Mouse (Mus musculus): Measurements from ENCODE around the gene Higd1b. TPM values are rescaled to one million over a fixed set of nuclear protein-coding genes. Genes with fewer than 3 reads are reported as not detected.

The Higd1b gene
- 10 to 100 TPM; 11.0 to 12.2 TPM for total RNA-seq (2021)
- polyA plus RNA-seq (2012; rRNA removed), result 15.2 and 21.6 TPM in 2 replicates
- long read RNA-seq, transcript Higd1b-201 (3 exons, 735 nt), result major isoform, 7 of 7 reads
- long read RNA-seq, partial matches to known transcripts, result 0 of 7 reads
- long read RNA-seq, other reads (novel, unspliced or antisense), result 0 of 7 reads

DNA sequence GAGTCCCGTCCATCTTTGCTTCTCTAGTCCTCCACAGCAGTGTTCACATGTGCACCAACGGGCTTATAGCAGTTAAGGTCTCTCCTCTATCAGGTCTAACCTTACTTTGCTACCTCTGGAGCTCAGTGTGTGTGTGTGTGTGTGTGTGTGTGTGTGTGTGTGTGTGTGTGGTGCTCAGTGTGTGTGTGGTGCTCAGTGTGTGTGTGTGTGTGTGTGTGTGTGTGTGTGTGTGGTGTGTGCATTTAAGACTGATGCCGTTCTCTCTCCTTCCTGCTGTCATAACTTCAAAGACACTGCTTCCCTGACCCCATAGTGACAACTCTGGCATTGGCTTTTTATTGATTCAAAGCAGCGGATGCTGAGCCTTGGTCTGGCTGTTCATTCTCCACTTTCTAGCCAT is at the start of gene Higd1b:
Gene Higd1b, plus strand, starts transcription at position 301 of the 400 bp plus-strand sequence.
- TF ChIP-seq CTCF (IDR thresholded peaks at IDR 0.05), result no peak
- TF ChIP-seq EP300 (IDR thresholded peaks at IDR 0.05; ENCODE audit: insufficient read depth, low read depth, low read length), result no peak
- no peak for TF ChIP-seq POLR2A (IDR thresholded peaks at IDR 0.05; ENCODE audit: insufficient read depth, low read depth, low read length)
- intact Hi-C loops (cut with DNase I), result no loop called here
- Histone ChIP-seq H3K9ac (ENCODE audit: low read depth, low read length) (no peak within 1 kb of the TSS; the same call in 1 of the 2 replicates), H3K79me2 (replicated peaks; ENCODE audit: control insufficient read depth, insufficient read depth, low read length) (no peaks in the 10 kb centered on the region), H3K4me3 (peak within 1 kb of the TSS; percentile 10; the same call in 1 of the 2 replicates), H3K4me1 (ENCODE audit: control insufficient read depth, insufficient read depth, low read length) (no peaks in the 10 kb centered on the region), H3K27me3 (ENCODE audit: control insufficient read depth, insufficient read depth, low read length) (no peaks in the 10 kb centered on the region), H3K27ac (peak within 1 kb of the TSS; percentile 64), H3K36me3 (ENCODE audit: control insufficient read depth, insufficient read depth, low read length) (no peaks in the 10 kb centered on the region)
- 64% methylated on average over 4 of the region's 4 CpGs for WGBS
- no peak for DNase-seq

- no peaks in the 10 kb centered on the region for H3K27me3 ChIP-seq (ENCODE audit: control insufficient read depth, insufficient read depth, low read length)
- H3K9ac ChIP-seq (ENCODE audit: low read depth, low read length), result no peak overlapping the region
- peaks cover 16% of the 10 kb centered on the region for H3K4me1 ChIP-seq (ENCODE audit: control insufficient read depth, insufficient read depth, low read length)
- intact Hi-C loops (cut with DNase I), result no loop called here
- H3K27ac ChIP-seq, result no peak overlapping the region
- no peaks in the 10 kb centered on the region for H3K36me3 ChIP-seq (ENCODE audit: control insufficient read depth, insufficient read depth, low read length)
- 61% methylated on average over 5 of the region's 5 CpGs for WGBS
- H3K4me3 ChIP-seq, result no peak overlapping the region
- no peak for DNase-seq
- H3K79me2 ChIP-seq (replicated peaks; ENCODE audit: control insufficient read depth, insufficient read depth, low read length), result no peaks in the 10 kb centered on the region
- TF ChIP-seq EP300 (IDR thresholded peaks at IDR 0.05; ENCODE audit: insufficient read depth, low read depth, low read length) (no peak), POLR2A (IDR thresholded peaks at IDR 0.05; ENCODE audit: insufficient read depth, low read depth, low read length) (no peak), CTCF (IDR thresholded peaks at IDR 0.05) (no peak)
These were observed 47.9 kb upstream of the Higd1b start for GRCm38 (mm10) chr11:102787688-102788177.

- Histone ChIP-seq H3K4me3 (no peak overlapping the region), H3K4me1 (ENCODE audit: control insufficient read depth, insufficient read depth, low read length) (peaks cover 13% of the 10 kb centered on the region), H3K9ac (ENCODE audit: low read depth, low read length) (peak overlapping the region; percentile 65), H3K36me3 (ENCODE audit: control insufficient read depth, insufficient read depth, low read length) (no peaks in the 10 kb centered on the region), H3K79me2 (replicated peaks; ENCODE audit: control insufficient read depth, insufficient read depth, low read length) (no peaks in the 10 kb centered on the region), H3K27me3 (ENCODE audit: control insufficient read depth, insufficient read depth, low read length) (no peaks in the 10 kb centered on the region), H3K27ac (peak overlapping the region; percentile 82)
- TF ChIP-seq POLR2A (IDR thresholded peaks at IDR 0.05; ENCODE audit: insufficient read depth, low read depth, low read length), result no peak
- no peak for TF ChIP-seq CTCF (IDR thresholded peaks at IDR 0.05)
- no peak for TF ChIP-seq EP300 (IDR thresholded peaks at IDR 0.05; ENCODE audit: insufficient read depth, low read depth, low read length)
- WGBS, result 19% methylated on average over 14 of the region's 14 CpGs
- no peak for DNase-seq
- intact Hi-C loops (cut with DNase I), result no loop called here
These were observed 43.8 kb upstream of the Higd1b start for GRCm38 (mm10) chr11:102791682-102792445.

DNA sequence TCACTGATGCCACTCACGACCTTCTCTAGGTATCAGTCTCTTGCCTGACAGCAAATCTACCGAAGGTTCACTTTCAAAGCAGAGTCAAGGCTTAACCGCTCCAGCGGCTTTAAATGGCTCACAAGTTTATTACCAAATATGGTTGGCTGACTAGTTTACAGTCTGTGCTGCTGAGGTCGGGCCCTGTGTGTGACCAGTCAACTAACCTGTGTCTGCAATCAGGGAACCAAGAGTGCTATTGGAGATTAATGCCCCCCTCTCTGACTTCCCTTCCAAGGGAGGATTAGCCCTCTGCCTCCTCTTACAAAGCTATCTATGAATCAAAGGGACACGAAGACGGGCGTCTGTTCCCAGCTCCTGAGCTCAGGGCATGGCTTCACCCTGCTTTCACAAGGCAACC is 41.5 kb upstream of the Higd1b start:
- Histone ChIP-seq H3K9ac (ENCODE audit: low read depth, low read length) (no peak overlapping the region), H3K79me2 (replicated peaks; ENCODE audit: control insufficient read depth, insufficient read depth, low read length) (no peaks in the 10 kb centered on the region), H3K4me3 (no peak overlapping the region), H3K4me1 (ENCODE audit: control insufficient read depth, insufficient read depth, low read length) (peaks cover 12% of the 10 kb centered on the region), H3K36me3 (ENCODE audit: control insufficient read depth, insufficient read depth, low read length) (peaks cover 2% of the 10 kb centered on the region; the same call in 1 of the 2 replicates), H3K27me3 (ENCODE audit: control insufficient read depth, insufficient read depth, low read length) (no peaks in the 10 kb centered on the region), H3K27ac (peak overlapping the region; percentile 1)
- WGBS, result 43% methylated on average over 8 of the region's 8 CpGs
- DNase-seq, result no peak
- intact Hi-C loops (cut with DNase I), result no loop called here
- TF ChIP-seq CTCF (IDR thresholded peaks at IDR 0.05) (no peak), EP300 (IDR thresholded peaks at IDR 0.05; ENCODE audit: insufficient read depth, low read depth, low read length) (no peak), POLR2A (IDR thresholded peaks at IDR 0.05; ENCODE audit: insufficient read depth, low read depth, low read length) (no peak)

DNA sequence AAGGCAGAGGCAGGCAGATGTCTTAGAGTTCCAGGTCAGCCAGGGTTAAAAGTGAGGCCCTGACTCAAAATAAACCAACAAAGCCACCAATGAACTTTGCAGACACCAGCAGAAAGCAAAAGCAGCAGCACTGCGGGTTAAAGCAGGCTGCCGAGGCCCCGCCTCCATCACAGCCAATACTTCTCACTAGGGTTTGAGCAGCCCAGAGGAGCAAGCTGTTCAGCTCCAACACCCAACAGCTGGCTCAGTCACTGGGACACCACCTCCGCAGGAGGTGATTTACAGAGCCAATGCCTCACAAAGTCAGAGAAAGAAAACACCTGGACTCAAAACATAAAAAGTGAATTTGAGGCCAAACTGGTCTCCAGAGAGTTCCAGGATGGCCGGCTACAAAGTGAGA is 32.2 kb upstream of the Higd1b start:
- 54% methylated on average over 5 of the region's 5 CpGs for WGBS

DNA sequence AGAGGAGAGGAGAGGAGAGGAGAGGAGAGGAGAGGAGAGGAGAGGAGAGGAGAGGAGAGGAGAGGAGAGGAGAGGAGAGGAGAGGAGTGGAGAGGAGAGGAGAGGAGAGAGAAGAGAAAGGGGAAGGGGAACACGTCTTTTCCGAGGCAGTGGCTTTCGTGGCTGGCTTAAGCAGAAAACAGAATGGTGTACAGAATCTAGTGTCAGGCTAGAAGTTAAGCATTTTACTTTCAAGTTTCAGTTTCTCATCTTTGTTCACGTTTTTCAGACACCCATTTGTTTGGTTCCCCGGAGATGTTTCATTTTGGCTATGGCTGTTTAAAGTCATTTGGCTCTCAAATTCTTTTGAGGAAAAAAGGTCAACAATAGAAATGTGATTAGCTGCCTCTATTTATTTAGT is 27.4 kb upstream of the Higd1b start:
- peaks cover 13% of the 10 kb centered on the region for H3K79me2 ChIP-seq (replicated peaks; ENCODE audit: control insufficient read depth, insufficient read depth, low read length)
- peaks cover 15% of the 10 kb centered on the region for H3K36me3 ChIP-seq (ENCODE audit: control insufficient read depth, insufficient read depth, low read length)
- no peak overlapping the region for H3K9ac ChIP-seq (ENCODE audit: low read depth, low read length)
- intact Hi-C loops (cut with DNase I), result no loop called here
- peaks cover 11% of the 10 kb centered on the region for H3K4me1 ChIP-seq (ENCODE audit: control insufficient read depth, insufficient read depth, low read length)
- 63% methylated on average over 5 of the region's 5 CpGs for WGBS
- no peaks in the 10 kb centered on the region; the same call in 1 of the 2 replicates for H3K27me3 ChIP-seq (ENCODE audit: control insufficient read depth, insufficient read depth, low read length)
- no peak for TF ChIP-seq CTCF (IDR thresholded peaks at IDR 0.05)
- TF ChIP-seq POLR2A (IDR thresholded peaks at IDR 0.05; ENCODE audit: insufficient read depth, low read depth, low read length), result no peak
- TF ChIP-seq EP300 (IDR thresholded peaks at IDR 0.05; ENCODE audit: insufficient read depth, low read depth, low read length), result no peak
- H3K4me3 ChIP-seq, result no peak overlapping the region
- no peak overlapping the region for H3K27ac ChIP-seq
- DNase-seq, result no peak

More for the DNA sequence above, 32.2 kb upstream of the Higd1b start:
- TF ChIP-seq EP300 (IDR thresholded peaks at IDR 0.05; ENCODE audit: insufficient read depth, low read depth, low read length) (no peak), CTCF (IDR thresholded peaks at IDR 0.05) (no peak), POLR2A (IDR thresholded peaks at IDR 0.05; ENCODE audit: insufficient read depth, low read depth, low read length) (no peak)
- Histone ChIP-seq H3K27ac (no peak overlapping the region), H3K9ac (ENCODE audit: low read depth, low read length) (no peak overlapping the region), H3K4me1 (ENCODE audit: control insufficient read depth, insufficient read depth, low read length) (peaks cover 7% of the 10 kb centered on the region), H3K79me2 (replicated peaks; ENCODE audit: control insufficient read depth, insufficient read depth, low read length) (peaks cover 9% of the 10 kb centered on the region), H3K27me3 (ENCODE audit: control insufficient read depth, insufficient read depth, low read length) (no peaks in the 10 kb centered on the region), H3K36me3 (ENCODE audit: control insufficient read depth, insufficient read depth, low read length) (peaks cover 20% of the 10 kb centered on the region), H3K4me3 (no peak overlapping the region)
- intact Hi-C loops (cut with DNase I), result no loop called here
- DNase-seq, result no peak
